Comparison of ENCODE assay signal across 8 mouse cellular contexts in the genomic region with DNA sequence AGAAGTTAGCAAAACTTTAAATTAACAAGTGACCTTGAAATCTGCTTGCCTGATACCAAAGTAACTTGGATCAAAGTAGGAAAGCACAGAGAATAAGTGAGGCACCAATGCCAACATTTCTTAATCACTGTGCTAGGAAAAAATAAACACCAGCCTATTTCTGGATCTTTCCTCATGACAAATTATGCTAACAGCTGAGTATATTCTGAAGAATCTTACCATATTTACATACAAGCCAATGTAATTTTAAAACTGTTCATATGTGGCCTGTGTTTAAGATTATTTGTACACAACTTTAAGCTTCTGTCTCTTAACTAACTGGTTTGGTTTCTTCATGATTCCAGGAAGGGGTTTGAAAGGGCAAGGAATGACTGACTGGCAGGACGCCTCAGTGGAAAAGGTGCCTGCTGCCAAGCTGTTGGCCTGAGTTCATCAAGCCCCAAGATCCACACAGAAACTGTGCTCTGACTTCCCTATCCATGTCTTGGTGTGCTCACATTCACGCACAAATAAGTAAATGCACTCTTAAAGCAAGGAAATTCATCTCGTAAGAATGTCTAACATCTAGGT. TPM values are rescaled to one million over a fixed set of nuclear protein-coding genes. Genes with fewer than 3 reads are reported as not detected.
DNase-seq lines count a peak whose midpoint lies in the region; ATAC-seq and TF ChIP-seq lines count a peak whose summit lies in the region.

No protein-coding gene starts in this region.

- dilution Hi-C loops in CH12.LX (cut with MboI; ENCODE audit: extremely low pct_ligation_motif_present, extremely low pct_unique_long_range_greater_than_20kb, low sequenced_read_pairs), result no loop called here

- H3K79me2 ChIP-seq in CH12.LX (replicated peaks; ENCODE audit: control insufficient read depth, extremely low read depth, insufficient read depth, poor library complexity, severe bottlenecking), result peaks cover 50% of the 10 kb centered on the region

- in situ Hi-C loops in CH12.LX (cut with MboI; ENCODE audit: low pct_ligation_motif_present, low pct_unique_long_range_greater_than_20kb, low sequenced_read_pairs), result no loop called here

- no peak for TF ChIP-seq EP300 in CH12.LX (IDR thresholded peaks at IDR 0.05; ENCODE audit: low read length)

- peak overlapping the region; percentile 99 for H3K4me2 ChIP-seq in CH12.LX (ENCODE audit: insufficient read depth, low read depth, poor library complexity, severe bottlenecking)
- peak overlapping the region; percentile 64 for H3K4me2 ChIP-seq in forebrain, embryonic 13.5 days
- H3K4me2 ChIP-seq in hindbrain, embryonic 12.5 days (replicated peaks), result peak overlapping the region; percentile 69
- H3K4me2 ChIP-seq in limb, embryonic 13.5 days (replicated peaks), result peak overlapping the region; percentile 73
- peak overlapping the region; percentile 69 for H3K4me2 ChIP-seq in midbrain, postnatal 0 days (ENCODE audit: low read depth, low read length, poor library complexity, severe bottlenecking)

- H3K36me3 ChIP-seq in CH12.LX (replicated peaks in 1 of 2; ENCODE audit: control insufficient read depth in 1 of 2, insufficient read depth in 1 of 2, low read length in 1 of 2), result peaks cover 20 to 36% of the 10 kb centered on the region in 2 experiments
- H3K36me3 ChIP-seq in forebrain, embryonic 13.5 days (ENCODE audit: poor library complexity, severe bottlenecking), result peaks cover 22% of the 10 kb centered on the region
- peaks cover 14% of the 10 kb centered on the region for H3K36me3 ChIP-seq in hindbrain, embryonic 12.5 days
- peaks cover 21% of the 10 kb centered on the region for H3K36me3 ChIP-seq in limb, embryonic 13.5 days
- H3K36me3 ChIP-seq in midbrain, postnatal 0 days (ENCODE audit: insufficient read depth, low read length), result peaks cover 8% of the 10 kb centered on the region

- TF ChIP-seq POLR2A in CH12.LX (IDR thresholded peaks at IDR 0.05; ENCODE audit: low read depth, low read length), result no peak

- H3K4me1 ChIP-seq in CH12.LX (ENCODE audit: control insufficient read depth in 1 of 2, insufficient read depth in 2 of 2), result peaks cover 7 to 26% of the 10 kb centered on the region in 2 experiments; a peak in 2 of 4 replicates
- H3K4me1 ChIP-seq in forebrain, embryonic 13.5 days, result peaks cover 26% of the 10 kb centered on the region
- H3K4me1 ChIP-seq in hindbrain, embryonic 12.5 days, result peaks cover 12% of the 10 kb centered on the region
- H3K4me1 ChIP-seq in limb, embryonic 13.5 days, result peaks cover 23% of the 10 kb centered on the region
- no peaks in the 10 kb centered on the region for H3K4me1 ChIP-seq in midbrain, postnatal 0 days (ENCODE audit: insufficient read depth, low read length)

- H3K9me3 ChIP-seq in CH12.LX (replicated peaks; ENCODE audit: low read length), result no peaks in the 10 kb centered on the region
- H3K9me3 ChIP-seq in forebrain, embryonic 13.5 days (replicated peaks), result no peaks in the 10 kb centered on the region
- H3K9me3 ChIP-seq in hindbrain, embryonic 12.5 days (replicated peaks), result no peaks in the 10 kb centered on the region
- H3K9me3 ChIP-seq in limb, embryonic 13.5 days, result no peaks in the 10 kb centered on the region
- no peaks in the 10 kb centered on the region for H3K9me3 ChIP-seq in midbrain, postnatal 0 days (ENCODE audit: low read length)

- H3K27ac ChIP-seq in CH12.LX (ENCODE audit: insufficient read depth, low read depth), result peak overlapping the region; percentile 45; the same call in 1 of the 2 replicates
- H3K27ac ChIP-seq in forebrain, embryonic 13.5 days, result no peak overlapping the region
- H3K27ac ChIP-seq in hindbrain, embryonic 12.5 days, result no peak overlapping the region
- H3K27ac ChIP-seq in limb, embryonic 13.5 days, result no peak overlapping the region
- H3K27ac ChIP-seq in midbrain, postnatal 0 days (ENCODE audit: low read depth, low read length), result no peak overlapping the region

- no peak for TF ChIP-seq CTCF in CH12.LX (conservative IDR thresholded peaks at IDR 0.05 in 1 of 2, IDR thresholded peaks at IDR 0.05 in 1 of 2; ENCODE audit: low read depth in 2 of 2, low read length in 2 of 2)
- TF ChIP-seq CTCF in midbrain, postnatal 0 days (IDR thresholded peaks at IDR 0.05), result no peak

- no peak for TF ChIP-seq RAD21 in CH12.LX (IDR thresholded peaks at IDR 0.05; ENCODE audit: low read depth, low read length)

- ATAC-seq in forebrain, embryonic 13.5 days, result no peak
- ATAC-seq in hindbrain, embryonic 12.5 days (ENCODE audit: low FRiP score), result no peak
- ATAC-seq in limb, embryonic 13.5 days (ENCODE audit: low FRiP score, low read depth), result no peak
- no peak for ATAC-seq in midbrain, postnatal 0 days (ENCODE audit: low FRiP score)

- no peaks in the 10 kb centered on the region for H3K27me3 ChIP-seq in CH12.LX (replicated peaks)
- H3K27me3 ChIP-seq in forebrain, embryonic 13.5 days, result no peaks in the 10 kb centered on the region
- no peaks in the 10 kb centered on the region for H3K27me3 ChIP-seq in hindbrain, embryonic 12.5 days
- no peaks in the 10 kb centered on the region for H3K27me3 ChIP-seq in limb, embryonic 13.5 days
- no peaks in the 10 kb centered on the region for H3K27me3 ChIP-seq in midbrain, postnatal 0 days (ENCODE audit: insufficient read depth, low read length)

- H3K4me3 ChIP-seq in CH12.LX (replicated peaks in 1 of 3; ENCODE audit: low read depth in 2 of 3, low read length in 2 of 3, poor library complexity in 1 of 3), result peak overlapping the region; percentile 62 to 95 (median 65)
- H3K4me3 ChIP-seq in forebrain, embryonic 13.5 days, result peak overlapping the region; percentile 96
- peak overlapping the region; percentile 8; the same call in 1 of the 2 replicates for H3K4me3 ChIP-seq in hindbrain, embryonic 12.5 days
- H3K4me3 ChIP-seq in limb, embryonic 13.5 days, result peak overlapping the region; percentile 74
- H3K4me3 ChIP-seq in midbrain, postnatal 0 days (ENCODE audit: low read depth, low read length), result no peak overlapping the region

- H3K9ac ChIP-seq in CH12.LX (ENCODE audit: insufficient read depth, low read depth), result peak overlapping the region; percentile 70
- H3K9ac ChIP-seq in forebrain, embryonic 13.5 days, result peak overlapping the region; percentile 10; the same call in 1 of the 2 replicates
- no peak overlapping the region for H3K9ac ChIP-seq in hindbrain, embryonic 12.5 days
- H3K9ac ChIP-seq in limb, embryonic 13.5 days, result peak overlapping the region; percentile 14; the same call in 1 of the 2 replicates
- no peak overlapping the region for H3K9ac ChIP-seq in midbrain, postnatal 0 days (replicated peaks; ENCODE audit: low read length, poor library complexity, severe bottlenecking)

- WGBS in forebrain, embryonic 13.5 days, result 46% methylated on average over 3 of the region's 3 CpGs
- 72% methylated on average over 3 of the region's 3 CpGs for WGBS in hindbrain, embryonic 12.5 days
- 48% methylated on average over 3 of the region's 3 CpGs for WGBS in limb, embryonic 13.5 days
- WGBS in midbrain, postnatal 0 days, result 46% methylated on average over 3 of the region's 3 CpGs

- DNase-seq in CH12.LX (ENCODE audit: extremely low read depth), result no peak
- peak; percentile 72 for DNase-seq in adrenal gland, postnatal 10 days
- DNase-seq in midbrain, postnatal 0 days (ENCODE audit: low spot score), result peak; percentile 35
- DNase-seq in urinary bladder, postnatal 10 days (ENCODE audit: low spot score), result no peak
- no peak for DNase-seq in thymus, postnatal 14 days

TF ChIP-seq in CH12.LX, 34 proteins besides CTCF, POLR2A, EP300 and RAD21:
- TF ChIP-seq CHD1 (IDR thresholded peaks at IDR 0.05; ENCODE audit: low read depth, low read length) (peak; percentile 76; the same call in 1 of the 2 replicates), POLR2AphosphoS2 (IDR thresholded peaks at IDR 0.05; ENCODE audit: low read depth, low read length) (no peak), SIN3A (IDR thresholded peaks at IDR 0.05; ENCODE audit: low read length) (peak; percentile 42; the same call in 1 of the 2 replicates)

RNA-seq across cellular contexts. Expression of gene Lsmem1, which starts 20.8 kb away (rescaled TPM):
- not detected in 2 replicates for total RNA-seq in CH12.LX (2012; rRNA removed)
- not detected in 2 replicates for total RNA-seq in CH12.LX (2014; rRNA removed)
- not detected in 2 replicates for polyA plus RNA-seq in CH12.LX (2012; ENCODE audit: insufficient read length, low read depth)
- 1 to 10 TPM in 1 of 2 experiments, under 1 TPM in 1; 0.45 to 2.3 TPM for total RNA-seq in adrenal gland, postnatal 10 days (2021)
- polyA plus RNA-seq in forebrain, embryonic 13.5 days (2015; fragmentation: Nextera tagmentation; extraction: Ambion mirVana), result not detected in 2 replicates
- 0.31 TPM in 1 of 2 replicates, not detected in the other for polyA plus RNA-seq in hindbrain, embryonic 12.5 days (2016; fragmentation: Nextera tagmentation; extraction: Ambion mirVana)
- polyA plus RNA-seq in limb, embryonic 13.5 days (2015; fragmentation: Nextera tagmentation; extraction: Ambion mirVana), result 0.67 and 1.3 TPM in 2 replicates
- 0.19 TPM in 1 of 2 replicates, not detected in the other for total RNA-seq in midbrain, postnatal 0 days (2014; rRNA removed)
- polyA plus RNA-seq in midbrain, postnatal 0 days (2015; fragmentation: Nextera tagmentation; extraction: Ambion mirVana), result not detected in 2 replicates

RNA-seq across cellular contexts. Expression of gene Ifrd1, which starts 28.2 kb away (rescaled TPM):
- total RNA-seq in CH12.LX (2012; rRNA removed) (98.2 and 105 TPM in 2 replicates), CH12.LX (2014; rRNA removed) (427 and 506 TPM in 2 replicates)
- 258 and 269 TPM in 2 replicates for polyA plus RNA-seq in CH12.LX (2012; ENCODE audit: insufficient read length, low read depth)
- 100 to 1,000 TPM; 143 to 154 TPM for total RNA-seq in adrenal gland, postnatal 10 days (2021)
- polyA plus RNA-seq in forebrain, embryonic 13.5 days (2015; fragmentation: Nextera tagmentation; extraction: Ambion mirVana), result 183 and 186 TPM in 2 replicates
- 150 and 155 TPM in 2 replicates for polyA plus RNA-seq in hindbrain, embryonic 12.5 days (2016; fragmentation: Nextera tagmentation; extraction: Ambion mirVana)
- 109 and 118 TPM in 2 replicates for polyA plus RNA-seq in limb, embryonic 13.5 days (2015; fragmentation: Nextera tagmentation; extraction: Ambion mirVana)
- total RNA-seq in midbrain, postnatal 0 days (2014; rRNA removed), result 54.0 and 89.3 TPM in 2 replicates
- polyA plus RNA-seq in midbrain, postnatal 0 days (2015; fragmentation: Nextera tagmentation; extraction: Ambion mirVana), result 124 and 133 TPM in 2 replicates

Comparison
In these comparisons a context has a peak if more than half of its experiments do, and no peak if none do; other contexts are left out.
1. DNase-seq: peak in adrenal gland, postnatal 10 days (single experiment) and midbrain, postnatal 0 days (single experiment); none in CH12.LX (single experiment), urinary bladder, postnatal 10 days (single experiment) and thymus, postnatal 14 days (single experiment).
2. H3K9ac ChIP-seq: peak in CH12.LX (single experiment), forebrain, embryonic 13.5 days (single experiment) and limb, embryonic 13.5 days (single experiment); none in hindbrain, embryonic 12.5 days (single experiment) and midbrain, postnatal 0 days (single experiment).
3. Peak in every context shown above with its lines, with median percentiles within 50 percentile points of each other: H3K4me2 ChIP-seq.